Mouse (Mus musculus) neural tube, embryonic 11.5 days (tissue): Measurements from ENCODE around the gene Pcnx3. TPM values are rescaled to one million over a fixed set of nuclear protein-coding genes. Genes with fewer than 3 reads are reported as not detected.

ENCODE experiments used
- ATAC-seq: fragments of 200-750 bp; cut with Nextera tagmentation; 2 replicates; pipeline ENCODE4 v1.8.0; 2017; ENCODE audit warnings: moderate number of reproducible peaks, mild to moderate bottlenecking, moderate TSS enrichment, moderate library complexity; ENCODE audit not compliant: insufficient read depth, low FRiP score, low TSS enrichment
- DNase-seq: peaks from one replicate; pipeline ENCODE4 v3.0.0-alpha.2; 2015; ENCODE audit warnings: low spot score
- H3K27ac ChIP-seq: fragments of 300-500 bp; sonication (generic); 2 replicates; pipeline ENCODE4 v1.5.1; 2014; ENCODE audit warnings: low read depth, mild to moderate bottlenecking, low read length
- H3K27me3 ChIP-seq: fragments of 300-500 bp; sonication (generic); 2 replicates; pipeline ENCODE4 v1.6.1; 2014; ENCODE audit warnings: mild to moderate bottlenecking, low read length, mixed read lengths; ENCODE audit not compliant: control insufficient read depth, insufficient read depth
- H3K36me3 ChIP-seq: fragments of 300-500 bp; sonication (generic); 2 replicates; pipeline ENCODE4 v1.6.1; 2014; ENCODE audit warnings: mild to moderate bottlenecking, low read length, moderate library complexity, mixed read lengths; ENCODE audit not compliant: control insufficient read depth, insufficient read depth
- H3K4me1 ChIP-seq: fragments of 300-500 bp; sonication (generic); 2 replicates; pipeline ENCODE4 v1.6.1; 2014; ENCODE audit warnings: low read length, mixed read lengths; ENCODE audit not compliant: control insufficient read depth, insufficient read depth
- H3K4me2 ChIP-seq: fragments of 300-500 bp; sonication (generic); 2 replicates; pipeline ENCODE4 v1.6.1; 2014; ENCODE audit warnings: low read depth, mild to moderate bottlenecking, moderate library complexity
- H3K4me3 ChIP-seq: fragments of 300-500 bp; sonication (generic); 2 replicates; pipeline ENCODE4 v1.5.1; 2014; ENCODE audit warnings: low read depth, low read length
- H3K9ac ChIP-seq: fragments of 300-500 bp; sonication (generic); 2 replicates; pipeline ENCODE4 v1.6.1; 2014; ENCODE audit warnings: mild to moderate bottlenecking, low read length
- H3K9me3 ChIP-seq: fragments of 300-500 bp; sonication (generic); 2 replicates; pipeline ENCODE4 v1.6.1; 2016; ENCODE audit warnings: low read length; ENCODE audit not compliant: control insufficient read depth
- WGBS: fragments of 180-500 bp; shearing (Covaris S2); extraction: QIAGEN DNeasy Blood & Tissue Kit; methylation state at CpG from one replicate; pipeline ENCODE4 v1.1.7; 2014; 5-methylcytosine and 5-hydroxymethylcytosine counted together
- polyA plus RNA-seq: library from polyadenylated mRNA; unstranded; fragments of >200 nt; fragmentation: Nextera tagmentation; extraction: Ambion mirVana; gene quantifications from 2 replicates; pipeline ENCODE4 v1.2.1, GENCODE M21; 2014

The Pcnx3 gene
- polyA plus RNA-seq, 1 experiment from 2014 or later, result 27.7 TPM

DNA sequence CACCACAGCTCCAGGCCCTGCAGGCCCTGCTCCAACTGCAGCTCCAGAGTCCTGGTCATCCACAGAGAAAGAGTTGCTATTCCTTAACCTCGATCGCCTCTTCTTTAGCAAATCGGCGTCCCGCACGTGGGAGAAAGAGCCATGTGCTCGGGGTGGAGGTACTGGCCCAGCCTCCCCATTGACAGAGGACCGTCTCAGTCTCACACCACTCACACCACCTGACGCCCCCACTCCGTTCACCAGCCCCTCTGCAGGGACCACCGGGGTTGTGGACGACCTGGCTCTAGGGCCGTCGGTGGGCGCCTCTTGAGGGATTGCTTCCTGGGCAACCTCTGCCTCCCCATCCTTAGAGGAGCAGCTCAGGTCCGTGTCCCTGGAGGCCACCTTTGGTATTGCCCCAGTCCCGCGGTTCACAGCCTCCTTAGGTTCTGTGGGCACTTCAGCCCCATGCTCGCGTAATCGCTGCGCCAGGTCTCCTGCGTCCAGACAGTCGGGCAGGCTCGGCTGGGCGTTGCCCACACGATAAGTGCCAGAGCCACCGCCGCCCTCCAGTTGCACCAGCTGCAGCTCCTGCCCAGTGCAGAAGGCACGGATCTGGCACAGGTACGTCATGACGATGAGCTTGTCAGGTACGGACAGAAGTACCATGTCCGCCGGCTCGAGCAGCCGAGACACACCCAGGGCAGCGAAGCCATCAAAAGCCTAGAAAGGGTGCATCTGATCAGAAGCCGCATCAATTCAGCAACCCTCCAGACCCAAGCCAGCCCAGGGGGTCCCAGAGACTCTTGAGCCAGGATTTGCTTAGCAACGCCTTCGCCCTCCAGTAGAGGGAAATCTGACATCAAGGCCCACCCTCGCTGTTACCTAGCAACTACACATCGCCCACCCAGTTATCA lies 27.3 kb upstream of the Pcnx3 start:
- Histone ChIP-seq H3K36me3 (peaks cover 5% of the 10 kb centered on the region), H3K27me3 (no peaks in the 10 kb centered on the region), H3K9ac (no peak overlapping the region), H3K4me3 (no peak overlapping the region), H3K4me1 (peaks cover 3% of the 10 kb centered on the region; the same call in 1 of the 2 replicates), H3K9me3 (no peaks in the 10 kb centered on the region), H3K4me2 (no peak overlapping the region; the same call in 1 of the 2 replicates), H3K27ac (no peak overlapping the region)
- ATAC-seq (no peak; the same call in 1 of the 2 replicates), DNase-seq (peak; percentile 54)
- 17% methylated on average over 43 of the region's 43 CpGs for WGBS

DNA sequence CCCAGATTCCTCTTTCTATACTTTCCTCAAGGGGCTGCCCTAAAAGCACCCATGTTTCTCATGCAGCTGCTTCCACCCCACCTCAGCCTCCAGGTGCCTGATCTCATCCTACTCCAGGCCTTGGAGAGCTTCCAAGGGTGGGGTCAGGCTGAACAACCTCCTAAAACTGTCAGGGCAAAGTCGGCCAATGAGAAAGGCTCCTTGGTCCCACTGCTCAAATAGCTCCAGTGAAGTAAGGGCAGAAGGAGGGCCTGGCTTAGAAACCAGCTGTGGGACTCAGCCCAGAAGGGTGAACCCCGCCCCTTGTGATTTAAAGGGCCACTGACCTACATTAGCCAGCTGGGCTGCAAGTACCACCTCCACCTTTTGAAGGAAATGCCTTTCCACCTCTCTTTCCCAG lies 25.0 kb upstream of the Pcnx3 start:
- Histone ChIP-seq H3K9me3 (no peaks in the 10 kb centered on the region), H3K27ac (no peak overlapping the region), H3K4me2 (no peak overlapping the region), H3K27me3 (no peaks in the 10 kb centered on the region), H3K36me3 (peaks cover 6% of the 10 kb centered on the region), H3K4me3 (no peak overlapping the region), H3K9ac (no peak overlapping the region), H3K4me1 (peaks cover 3% of the 10 kb centered on the region; the same call in 1 of the 2 replicates)
- DNase-seq, result no peak
- ATAC-seq, result no peak
- 12% methylated on average over 2 of the region's 2 CpGs for WGBS

DNA sequence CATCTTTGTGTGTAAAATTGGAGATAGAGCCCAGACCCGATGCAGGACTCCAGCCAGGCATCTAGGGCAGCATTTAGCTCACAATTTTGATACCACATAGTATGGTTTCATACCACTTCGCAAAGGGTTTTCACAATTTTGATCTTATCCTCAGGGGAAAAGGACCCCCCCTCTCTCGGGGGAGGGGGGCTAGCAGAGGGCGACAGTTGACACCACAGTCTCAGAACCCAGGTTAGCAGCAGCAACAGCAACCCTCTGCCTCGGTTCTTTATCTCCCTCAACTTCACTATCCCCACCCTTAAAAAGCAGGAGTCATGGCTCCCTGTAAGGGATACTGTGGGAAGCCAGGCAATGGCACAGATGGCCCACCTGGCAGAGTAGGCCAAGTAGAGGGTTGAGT lies 24.5 kb upstream of the Pcnx3 start:
- WGBS, result 78% methylated on average over 5 of the region's 5 CpGs

DNA sequence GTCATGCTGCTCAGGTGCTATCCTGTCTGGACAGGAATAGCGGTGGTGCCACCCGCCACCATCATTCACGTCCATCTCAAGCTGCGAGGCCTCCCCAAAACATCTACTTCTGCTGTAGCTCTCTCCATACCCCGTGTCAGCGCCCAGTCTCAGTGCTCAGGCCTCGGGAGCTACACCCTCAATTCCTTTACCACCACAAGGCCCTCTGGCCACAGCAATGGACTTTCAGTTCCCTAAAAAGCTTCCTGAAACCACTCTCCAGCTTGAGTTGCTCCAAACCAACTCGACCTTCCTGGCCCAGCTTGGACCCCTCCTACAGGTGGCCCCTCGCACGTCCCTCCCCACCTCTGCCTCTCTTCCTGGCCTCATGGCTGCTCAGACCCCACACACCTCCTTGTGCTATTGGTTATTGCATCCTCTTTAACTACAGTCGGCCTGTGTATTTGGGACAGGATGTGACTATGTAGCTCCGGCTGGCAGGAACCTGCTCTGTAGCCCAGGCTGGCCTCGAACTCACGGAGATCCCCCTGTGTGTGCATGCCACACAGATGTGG lies 23.3 kb upstream of the Pcnx3 start:
- Histone ChIP-seq H3K4me2 (no peak overlapping the region), H3K36me3 (peaks cover 11% of the 10 kb centered on the region), H3K9ac (no peak overlapping the region), H3K27ac (no peak overlapping the region), H3K9me3 (no peaks in the 10 kb centered on the region), H3K4me3 (no peak overlapping the region), H3K4me1 (peaks cover 3% of the 10 kb centered on the region; the same call in 1 of the 2 replicates), H3K27me3 (no peaks in the 10 kb centered on the region)
- ATAC-seq (no peak), DNase-seq (no peak)
- 89% methylated on average over 14 of the region's 14 CpGs for WGBS

More for the DNA sequence above, 24.5 kb upstream of the Pcnx3 start:
- H3K4me3 ChIP-seq, result no peak overlapping the region
- no peak overlapping the region for H3K27ac ChIP-seq
- DNase-seq (no peak), ATAC-seq (no peak)
- no peak overlapping the region for H3K9ac ChIP-seq
- H3K9me3 ChIP-seq, result no peaks in the 10 kb centered on the region
- H3K4me1 ChIP-seq, result peaks cover 3% of the 10 kb centered on the region; the same call in 1 of the 2 replicates
- peaks cover 8% of the 10 kb centered on the region for H3K36me3 ChIP-seq
- H3K27me3 ChIP-seq, result no peaks in the 10 kb centered on the region
- no peak overlapping the region for H3K4me2 ChIP-seq

DNA sequence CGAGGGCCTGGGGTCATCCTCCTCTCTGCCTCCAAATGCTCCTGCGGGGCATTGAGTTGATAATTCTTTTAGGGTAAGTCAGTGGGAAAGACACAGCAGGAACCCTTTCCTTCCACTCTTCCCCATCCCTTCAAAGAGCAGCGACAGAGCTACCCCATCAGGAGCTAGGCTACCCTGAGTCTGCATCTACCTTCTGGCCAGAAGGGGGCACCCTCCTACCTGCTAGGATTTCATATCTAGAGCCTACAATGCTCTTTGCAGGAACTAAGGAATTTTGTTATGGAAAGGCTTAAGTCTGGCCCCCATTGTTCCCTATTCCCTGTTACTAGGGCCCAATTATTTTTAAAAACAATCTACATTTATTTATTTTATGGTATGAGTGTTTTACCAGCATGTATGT lies 22.5 kb upstream of the Pcnx3 start:
- no peaks in the 10 kb centered on the region for H3K4me1 ChIP-seq
- no peaks in the 10 kb centered on the region for H3K9me3 ChIP-seq
- H3K4me2 ChIP-seq, result no peak overlapping the region
- no peak overlapping the region for H3K4me3 ChIP-seq
- peak; percentile 74 for DNase-seq
- peaks cover 11% of the 10 kb centered on the region for H3K36me3 ChIP-seq
- H3K27me3 ChIP-seq, result no peaks in the 10 kb centered on the region
- no peak overlapping the region for H3K9ac ChIP-seq
- WGBS, result 9% methylated on average over 3 of the region's 3 CpGs
- no peak overlapping the region for H3K27ac ChIP-seq
- no peak for ATAC-seq

DNA sequence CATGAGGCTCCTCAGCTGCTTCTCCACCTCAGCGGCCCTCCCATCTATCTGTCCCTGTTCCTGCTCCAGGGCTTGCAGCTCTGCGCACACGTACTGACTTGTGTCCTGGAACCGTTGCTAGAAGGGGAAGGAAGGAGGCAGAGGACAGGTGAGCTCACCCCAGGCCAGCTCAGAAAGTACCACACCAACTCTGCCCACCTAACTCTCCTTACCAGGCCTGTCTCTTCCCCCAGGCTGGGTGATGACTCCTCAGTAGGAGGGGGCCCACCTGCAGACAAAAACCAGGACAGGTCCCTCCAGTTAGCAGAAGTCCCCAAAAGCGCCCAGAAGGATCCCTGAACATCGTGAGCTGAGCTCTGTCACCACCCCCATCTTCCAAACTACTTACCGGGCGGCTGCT lies 21.9 kb upstream of the Pcnx3 start:
- no peak for DNase-seq
- Histone ChIP-seq H3K4me2 (no peak overlapping the region), H3K9ac (no peak overlapping the region), H3K9me3 (no peaks in the 10 kb centered on the region), H3K4me3 (no peak overlapping the region), H3K4me1 (no peaks in the 10 kb centered on the region), H3K27me3 (no peaks in the 10 kb centered on the region), H3K27ac (no peak overlapping the region), H3K36me3 (peaks cover 11% of the 10 kb centered on the region)
- ATAC-seq, result no peak
- 78% methylated on average over 8 of the region's 8 CpGs for WGBS

DNA sequence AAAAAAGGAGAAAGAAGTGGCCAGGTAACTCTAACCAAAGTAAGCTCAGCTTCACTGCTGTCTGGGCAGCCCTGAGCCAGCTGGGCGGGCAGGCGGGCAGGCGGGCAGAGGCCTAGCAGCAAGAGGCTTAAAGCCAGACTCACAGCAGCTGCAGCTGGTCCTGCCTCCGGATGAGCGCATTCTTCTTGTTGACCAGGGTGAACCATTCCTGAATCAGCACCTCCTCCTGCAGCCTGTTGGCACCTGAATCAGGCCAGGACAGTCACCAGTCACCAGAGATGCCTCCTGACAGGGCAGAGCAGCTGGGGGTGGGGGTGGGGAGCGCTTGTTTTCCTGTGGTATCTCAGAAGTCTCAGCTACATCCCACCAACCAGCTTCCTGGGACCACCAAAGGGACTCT lies 21.4 kb upstream of the Pcnx3 start:
- Histone ChIP-seq H3K27me3 (no peaks in the 10 kb centered on the region), H3K27ac (no peak overlapping the region), H3K9ac (no peak overlapping the region), H3K4me3 (no peak overlapping the region), H3K4me2 (no peak overlapping the region), H3K4me1 (no peaks in the 10 kb centered on the region), H3K36me3 (peaks cover 11% of the 10 kb centered on the region), H3K9me3 (no peaks in the 10 kb centered on the region)
- no peak for DNase-seq
- ATAC-seq, result no peak
- 90% methylated on average over 6 of the region's 6 CpGs for WGBS

DNA sequence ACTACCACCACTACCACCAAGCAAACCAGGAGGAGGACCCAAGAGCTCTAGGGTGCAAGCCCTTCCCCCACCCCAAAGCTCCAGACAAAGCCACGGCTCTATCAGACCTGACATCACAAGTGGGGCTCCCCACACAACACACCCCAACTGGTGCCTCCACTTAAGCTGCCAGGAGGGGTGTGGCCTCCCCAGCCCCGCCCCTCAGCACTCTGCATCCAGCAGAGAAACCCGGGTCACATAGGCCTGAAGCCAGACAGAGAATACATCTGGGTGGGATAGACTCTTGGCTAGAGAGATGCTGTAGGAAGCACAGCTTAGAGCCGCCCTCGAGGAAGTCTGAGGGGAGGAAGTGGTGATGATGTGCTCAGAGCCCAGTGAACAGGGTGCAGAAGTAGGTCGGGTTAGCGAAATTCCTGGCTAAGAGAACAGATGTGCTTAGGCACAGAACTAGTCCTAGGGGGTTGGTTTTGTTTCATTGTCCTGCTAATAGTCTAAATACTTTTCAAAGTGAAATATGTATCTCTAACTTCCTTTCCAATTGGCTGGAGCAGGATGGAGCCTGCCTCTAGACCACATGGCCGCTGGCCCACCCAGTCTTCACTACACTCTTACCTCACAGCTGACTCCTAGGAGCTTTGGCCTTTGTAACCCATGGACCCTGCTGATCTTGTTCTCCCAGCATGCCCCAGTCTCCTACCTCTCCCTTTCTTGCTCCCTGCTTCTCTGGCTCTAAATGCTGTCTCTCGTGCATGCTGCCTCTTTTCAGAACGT lies 16.3 kb upstream of the Pcnx3 start:
- Histone ChIP-seq H3K4me2 (no peak overlapping the region), H3K9me3 (no peaks in the 10 kb centered on the region), H3K27me3 (no peaks in the 10 kb centered on the region), H3K4me1 (no peaks in the 10 kb centered on the region), H3K9ac (no peak overlapping the region), H3K4me3 (no peak overlapping the region), H3K27ac (no peak overlapping the region), H3K36me3 (peaks cover 26% of the 10 kb centered on the region)
- DNase-seq, result no peak
- ATAC-seq, result no peak
- 52% methylated on average over 10 of the region's 10 CpGs for WGBS
